Mouse (Mus musculus) liver, adult 2 months (tissue): ENCODE results near the gene Brca1.

Experiments used
- CTCF ChIP-seq: fragments of 200-500 bp; IDR thresholded peaks from 2 replicates; pipeline ENCODE4 v1.5.1; 2011; ENCODE audit warnings: low read depth, low read length, control low read depth
- POLR2A ChIP-seq: fragments of 200-500 bp; IDR thresholded peaks from 2 replicates; pipeline ENCODE4 v1.6.1; 2011; ENCODE audit warnings: low read length, control low read depth; ENCODE audit not compliant: insufficient read depth; ENCODE audit errors: extremely low read depth

DNA sequence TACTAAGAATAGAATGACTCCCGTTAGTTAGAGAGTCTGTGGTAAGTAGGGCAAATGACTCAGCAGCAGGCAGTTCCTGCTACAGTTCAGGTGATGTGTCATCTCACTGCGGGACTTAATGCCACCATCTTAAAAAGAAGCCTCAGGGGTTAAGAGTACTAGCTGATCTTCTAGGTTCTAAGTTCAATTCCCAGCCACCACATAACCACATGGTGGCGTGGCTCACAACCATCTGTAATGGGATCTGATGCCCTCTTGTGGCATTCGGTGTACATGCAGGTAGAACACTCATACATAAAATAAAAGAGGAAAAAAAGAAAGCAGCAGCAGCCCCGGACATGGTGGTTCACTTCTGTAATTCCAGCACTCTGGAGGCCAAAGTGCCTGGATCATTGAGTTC, 10.6 kb upstream of the Brca1 start:
- TF ChIP-seq POLR2A (no peak), CTCF (peak; percentile 58; the same call in 1 of the 2 replicates)
